Mouse (Mus musculus): ENCODE measurements around the gene Etv6. TPM values are rescaled to one million over a fixed set of nuclear protein-coding genes. Genes with fewer than 3 reads are reported as not detected.

Etv6 gene
- polyA plus RNA-seq, 1 experiment from 2014 or later = 5.9 TPM

DNA sequence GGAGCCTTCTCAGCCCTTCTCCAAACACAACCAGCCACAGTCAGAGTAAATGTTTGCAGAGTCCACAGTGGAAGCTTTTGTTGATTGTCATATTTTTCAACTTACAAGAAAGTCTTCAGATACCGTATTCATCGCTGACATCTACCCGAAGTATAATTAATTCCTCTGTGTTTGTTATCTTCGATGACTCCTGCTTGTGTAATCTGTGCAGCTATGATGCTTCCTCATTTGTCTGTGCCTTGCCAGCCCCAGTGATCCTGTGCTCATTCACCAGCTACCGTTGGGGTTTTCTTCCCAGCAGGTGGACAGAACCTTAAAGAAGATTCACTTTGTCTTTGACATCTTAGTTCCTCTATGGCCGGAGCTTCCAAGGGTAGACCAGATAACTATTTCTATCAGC, 37.4 kb downstream of the Etv6 start:
- no peaks in the 10 kb centered on the region for H3K27me3 ChIP-seq (ENCODE audit: control insufficient read depth, insufficient read depth, low read length)
- no peak overlapping the region for H3K9ac ChIP-seq (ENCODE audit: low read length)
- no peak for DNase-seq (ENCODE audit: low spot score)
- no peaks in the 10 kb centered on the region; the same call in 1 of the 2 replicates for H3K36me3 ChIP-seq (ENCODE audit: control insufficient read depth, insufficient read depth, low read length)
- no peak overlapping the region for H3K4me3 ChIP-seq (ENCODE audit: low read depth, low read length)
- 49% methylated on average over 6 of the region's 6 CpGs for WGBS
- H3K9me3 ChIP-seq (ENCODE audit: control insufficient read depth, low read length) = no peaks in the 10 kb centered on the region
- no peak overlapping the region for H3K27ac ChIP-seq (replicated peaks)
- ATAC-seq (ENCODE audit: low FRiP score, low TSS enrichment) = peak; percentile 51; the same call in 1 of the 2 replicates
- no peaks in the 10 kb centered on the region for H3K4me1 ChIP-seq (replicated peaks; ENCODE audit: control insufficient read depth, insufficient read depth)
- no peak for TF ChIP-seq EP300 (optimal IDR thresholded peaks at IDR 0.05)
- no peak for TF ChIP-seq CTCF (IDR thresholded peaks at IDR 0.05; ENCODE audit: low read depth)
- no peak overlapping the region for H3K4me2 ChIP-seq (replicated peaks; ENCODE audit: low read depth)

DNA sequence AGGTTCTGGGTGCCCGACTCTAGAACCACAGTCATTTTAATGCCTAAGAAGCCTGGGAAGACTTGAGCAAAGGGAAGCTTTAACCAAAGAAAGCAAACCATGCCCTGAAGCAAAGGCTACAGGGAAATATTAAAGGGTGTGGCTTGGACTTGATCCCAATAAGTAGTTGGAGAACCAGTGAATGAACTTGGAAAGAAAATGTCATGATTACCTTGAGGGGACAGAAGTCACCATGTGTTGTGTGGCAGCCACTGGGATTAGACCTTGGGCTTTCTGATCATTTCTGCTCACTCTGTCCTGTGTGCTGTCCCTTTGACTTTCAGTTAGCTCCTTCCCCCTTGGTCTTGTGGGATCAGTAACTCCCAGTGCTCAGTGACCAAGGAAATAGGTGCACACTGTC, 38.9 kb downstream of the Etv6 start:
- H3K36me3 ChIP-seq (ENCODE audit: control insufficient read depth, insufficient read depth, low read length) = no peaks in the 10 kb centered on the region; the same call in 1 of the 2 replicates
- no peak overlapping the region for H3K4me3 ChIP-seq (ENCODE audit: low read depth, low read length)
- DNase-seq (ENCODE audit: low spot score) (no peak), ATAC-seq (ENCODE audit: low FRiP score, low TSS enrichment) (no peak)
- no peak overlapping the region for H3K9ac ChIP-seq (ENCODE audit: low read length)
- no peaks in the 10 kb centered on the region for H3K4me1 ChIP-seq (replicated peaks; ENCODE audit: control insufficient read depth, insufficient read depth)
- no peak for TF ChIP-seq CTCF (IDR thresholded peaks at IDR 0.05; ENCODE audit: low read depth)
- no peak for TF ChIP-seq EP300 (optimal IDR thresholded peaks at IDR 0.05)
- H3K27me3 ChIP-seq (ENCODE audit: control insufficient read depth, insufficient read depth, low read length) = no peaks in the 10 kb centered on the region
- no peaks in the 10 kb centered on the region for H3K9me3 ChIP-seq (ENCODE audit: control insufficient read depth, low read length)
- H3K27ac ChIP-seq (replicated peaks) = no peak overlapping the region
- 82% methylated on average over 1 of the region's 1 CpGs for WGBS
- no peak overlapping the region for H3K4me2 ChIP-seq (replicated peaks; ENCODE audit: low read depth)

DNA sequence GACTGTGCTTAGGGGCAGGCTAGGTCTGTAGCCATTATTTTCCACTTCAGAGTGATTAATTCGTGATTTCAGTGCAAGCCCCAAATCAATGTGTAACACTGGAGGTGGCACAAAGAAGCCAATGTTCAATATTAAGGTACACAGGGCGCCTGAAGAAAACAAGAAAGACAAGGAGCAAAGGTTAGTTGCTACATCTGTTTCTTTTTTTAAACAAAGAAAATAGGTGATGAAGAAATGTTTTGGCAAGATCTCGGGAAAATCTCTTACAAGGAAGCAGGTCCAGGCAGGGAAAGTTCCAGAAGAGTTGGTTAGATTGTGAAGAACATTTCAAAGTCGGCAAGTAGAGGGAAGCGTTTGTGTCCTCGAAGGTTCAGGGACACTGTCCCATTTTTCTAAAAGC, 39.5 kb downstream of the Etv6 start:
- ATAC-seq (ENCODE audit: low FRiP score, low TSS enrichment) = no peak
- 77% methylated on average over 6 of the region's 6 CpGs for WGBS
- no peaks in the 10 kb centered on the region for H3K27me3 ChIP-seq (ENCODE audit: control insufficient read depth, insufficient read depth, low read length)

DNA sequence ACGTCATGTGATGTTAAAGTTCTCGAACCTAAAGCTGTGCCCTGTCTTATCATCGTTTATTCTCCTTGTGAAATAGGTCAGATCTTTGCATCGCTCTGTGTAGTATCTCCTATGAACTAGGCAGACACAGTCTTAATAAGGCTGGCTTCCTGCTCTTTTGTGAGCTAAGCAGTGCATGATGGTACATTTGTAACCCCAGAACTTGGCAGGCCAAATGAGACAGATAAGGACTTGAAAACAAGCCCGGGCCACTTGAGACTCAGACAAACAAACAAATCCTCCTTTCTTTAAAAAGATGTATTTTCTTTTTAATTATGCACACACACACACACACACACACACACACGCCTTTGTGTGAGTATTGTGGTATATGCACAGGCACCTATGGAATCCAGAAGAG, 42.5 kb downstream of the Etv6 start:
- Histone ChIP-seq H3K9me3 (ENCODE audit: control insufficient read depth, low read length) (no peaks in the 10 kb centered on the region), H3K4me1 (replicated peaks; ENCODE audit: control insufficient read depth, insufficient read depth) (no peaks in the 10 kb centered on the region), H3K4me2 (replicated peaks; ENCODE audit: low read depth) (no peak overlapping the region), H3K9ac (ENCODE audit: low read length) (no peak overlapping the region), H3K4me3 (ENCODE audit: low read depth, low read length) (no peak overlapping the region), H3K36me3 (ENCODE audit: control insufficient read depth, insufficient read depth, low read length) (no peaks in the 10 kb centered on the region), H3K27me3 (ENCODE audit: control insufficient read depth, insufficient read depth, low read length) (no peaks in the 10 kb centered on the region), H3K27ac (replicated peaks) (no peak overlapping the region)
- 60% methylated on average over 6 of the region's 6 CpGs for WGBS
- ATAC-seq (ENCODE audit: low FRiP score, low TSS enrichment) = no peak
- DNase-seq (ENCODE audit: low spot score) = no peak
- TF ChIP-seq CTCF (IDR thresholded peaks at IDR 0.05; ENCODE audit: low read depth) = no peak
- no peak for TF ChIP-seq EP300 (optimal IDR thresholded peaks at IDR 0.05)

More for the DNA sequence above, 39.5 kb downstream of the Etv6 start:
- no peak overlapping the region for H3K4me2 ChIP-seq (replicated peaks; ENCODE audit: low read depth)
- no peak overlapping the region for H3K4me3 ChIP-seq (ENCODE audit: low read depth, low read length)
- no peak for DNase-seq (ENCODE audit: low spot score)
- TF ChIP-seq EP300 (optimal IDR thresholded peaks at IDR 0.05) = no peak
- TF ChIP-seq CTCF (IDR thresholded peaks at IDR 0.05; ENCODE audit: low read depth) = no peak
- no peaks in the 10 kb centered on the region for H3K4me1 ChIP-seq (replicated peaks; ENCODE audit: control insufficient read depth, insufficient read depth)
- no peak overlapping the region for H3K9ac ChIP-seq (ENCODE audit: low read length)
- no peaks in the 10 kb centered on the region; the same call in 1 of the 2 replicates for H3K36me3 ChIP-seq (ENCODE audit: control insufficient read depth, insufficient read depth, low read length)
- H3K9me3 ChIP-seq (ENCODE audit: control insufficient read depth, low read length) = no peaks in the 10 kb centered on the region
- no peak overlapping the region for H3K27ac ChIP-seq (replicated peaks)

DNA sequence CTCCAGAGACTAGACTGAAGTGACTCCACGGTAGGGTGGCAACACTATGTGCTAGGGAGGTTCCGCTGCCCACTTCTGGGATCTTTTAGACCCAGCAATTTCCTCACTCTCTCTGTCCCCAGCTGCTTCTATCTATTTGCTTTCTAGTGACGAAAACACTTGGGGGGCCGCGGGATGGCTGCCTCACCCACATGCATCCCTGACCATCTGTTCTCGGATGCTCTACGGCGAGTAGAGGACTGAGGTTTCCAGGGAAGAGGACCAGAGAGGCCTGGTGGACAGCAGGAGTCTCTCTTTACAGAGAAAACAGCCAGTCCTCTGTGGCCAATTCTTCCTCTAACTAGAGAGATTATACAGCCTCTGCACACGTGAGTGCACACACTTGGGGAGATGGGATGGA, 43.6 kb downstream of the Etv6 start:
- no peak overlapping the region for H3K9ac ChIP-seq (ENCODE audit: low read length)
- no peaks in the 10 kb centered on the region for H3K4me1 ChIP-seq (replicated peaks; ENCODE audit: control insufficient read depth, insufficient read depth)
- H3K4me3 ChIP-seq (ENCODE audit: low read depth, low read length) = no peak overlapping the region
- DNase-seq (ENCODE audit: low spot score) (no peak), ATAC-seq (ENCODE audit: low FRiP score, low TSS enrichment) (no peak)
- H3K36me3 ChIP-seq (ENCODE audit: control insufficient read depth, insufficient read depth, low read length) = no peaks in the 10 kb centered on the region
- H3K27me3 ChIP-seq (ENCODE audit: control insufficient read depth, insufficient read depth, low read length) = no peaks in the 10 kb centered on the region
- H3K27ac ChIP-seq (replicated peaks) = no peak overlapping the region
- H3K4me2 ChIP-seq (replicated peaks; ENCODE audit: low read depth) = no peak overlapping the region
- no peak for TF ChIP-seq CTCF (IDR thresholded peaks at IDR 0.05; ENCODE audit: low read depth)
- TF ChIP-seq EP300 (optimal IDR thresholded peaks at IDR 0.05) = no peak
- no peaks in the 10 kb centered on the region for H3K9me3 ChIP-seq (ENCODE audit: control insufficient read depth, low read length)
- 86% methylated on average over 9 of the region's 9 CpGs for WGBS

DNA sequence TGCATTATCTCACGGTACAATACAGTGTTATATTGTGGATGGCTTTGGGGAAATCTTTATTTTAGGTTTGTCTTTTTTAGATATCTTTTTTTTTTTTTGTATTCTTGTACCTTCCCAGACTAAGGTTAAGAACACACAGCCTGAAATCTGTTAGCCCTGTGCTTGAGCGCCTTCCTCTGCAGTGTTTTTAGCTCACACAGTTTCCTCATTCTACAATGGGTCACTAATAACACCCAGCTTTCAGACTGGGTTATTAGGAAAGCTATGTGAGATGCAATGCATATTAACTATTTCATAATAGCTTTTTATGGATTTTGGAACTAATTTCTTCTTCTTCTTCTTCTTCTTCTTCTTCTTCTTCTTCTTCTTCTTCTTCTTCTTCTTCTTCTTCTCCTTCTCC, 44.1 kb downstream of the Etv6 start:
- H3K27me3 ChIP-seq (ENCODE audit: control insufficient read depth, insufficient read depth, low read length) = no peaks in the 10 kb centered on the region
- no peaks in the 10 kb centered on the region for H3K4me1 ChIP-seq (replicated peaks; ENCODE audit: control insufficient read depth, insufficient read depth)
- WGBS = 83% methylated on average over 2 of the region's 2 CpGs
- H3K9ac ChIP-seq (ENCODE audit: low read length) = no peak overlapping the region
- H3K4me2 ChIP-seq (replicated peaks; ENCODE audit: low read depth) = no peak overlapping the region
- no peak for ATAC-seq (ENCODE audit: low FRiP score, low TSS enrichment)
- H3K9me3 ChIP-seq (ENCODE audit: control insufficient read depth, low read length) = no peaks in the 10 kb centered on the region
- H3K27ac ChIP-seq (replicated peaks) = no peak overlapping the region
- no peaks in the 10 kb centered on the region for H3K36me3 ChIP-seq (ENCODE audit: control insufficient read depth, insufficient read depth, low read length)
- DNase-seq (ENCODE audit: low spot score) = no peak
- no peak overlapping the region for H3K4me3 ChIP-seq (ENCODE audit: low read depth, low read length)
- TF ChIP-seq EP300 (optimal IDR thresholded peaks at IDR 0.05) (no peak), CTCF (IDR thresholded peaks at IDR 0.05; ENCODE audit: low read depth) (no peak)
